Mouse (Mus musculus) thymus, adult 2 months (tissue): Measurements from ENCODE around the gene Slc2a5.

Experiments used
- CTCF ChIP-seq: fragments of 200-500 bp; IDR thresholded peaks from 2 replicates; pipeline ENCODE4 v1.5.1; 2012; ENCODE audit warnings: mild to moderate bottlenecking, control low read depth, low read length, moderate library complexity, borderline replicate concordance; ENCODE audit not compliant: control insufficient read depth, poor library complexity, insufficient read depth; ENCODE audit errors: extremely low read depth
- POLR2A ChIP-seq: fragments of 200-500 bp; IDR thresholded peaks from 2 replicates; pipeline ENCODE4 v1.6.1; 2012; ENCODE audit warnings: mild to moderate bottlenecking, low read length, control low read depth, moderate library complexity; ENCODE audit not compliant: control insufficient read depth, poor library complexity, insufficient read depth; ENCODE audit errors: extremely low read depth

GRCm38 (mm10) chr4:150135254-150135653, 16.2 kb downstream of the Slc2a5 start:
- no peak for TF ChIP-seq POLR2A
- TF ChIP-seq CTCF = no peak
